Mouse (Mus musculus) heart, embryonic 10.5 days (tissue): ENCODE data around the gene Rpgr. TPM values are rescaled to one million over a fixed set of nuclear protein-coding genes. Genes with fewer than 3 reads are reported as not detected.

ENCODE experiments used
- DNase-seq: peaks from one replicate; pipeline ENCODE4 v3.0.0-alpha.2; 2017; ENCODE audit warnings: low spot score
- H3K27ac ChIP-seq: fragments of 300-500 bp; sonication (generic); 2 replicates; pipeline ENCODE4 v1.5.1; 2016; ENCODE audit warnings: mild to moderate bottlenecking
- H3K27me3 ChIP-seq: fragments of 300-500 bp; sonication (generic); 2 replicates; pipeline ENCODE4 v1.6.1; 2016; ENCODE audit warnings: mild to moderate bottlenecking; ENCODE audit not compliant: poor library complexity, insufficient read depth, severe bottlenecking
- H3K36me3 ChIP-seq: fragments of 300-500 bp; sonication (generic); 2 replicates; pipeline ENCODE4 v1.6.1; 2016; ENCODE audit warnings: mild to moderate bottlenecking, moderate library complexity
- H3K4me1 ChIP-seq: fragments of 300-500 bp; sonication (generic); 2 replicates; pipeline ENCODE4 v1.6.1; 2016; ENCODE audit warnings: mild to moderate bottlenecking
- H3K4me3 ChIP-seq: fragments of 300-500 bp; sonication (generic); 2 replicates; pipeline ENCODE4 v1.5.1; 2016; ENCODE audit warnings: mild to moderate bottlenecking, moderate library complexity
- H3K9me3 ChIP-seq: fragments of 300-500 bp; sonication (generic); 2 replicates; pipeline ENCODE4 v1.6.1; 2016; ENCODE audit warnings: mild to moderate bottlenecking, moderate library complexity
- WGBS: fragments of 180-500 bp; shearing (Covaris S2); methylation state at CpG from one replicate; pipeline ENCODE4 v1.1.7; 2016; 5-methylcytosine and 5-hydroxymethylcytosine counted together
- polyA plus RNA-seq: library from polyadenylated mRNA; unstranded; fragments of >200 nt; fragmentation: Nextera tagmentation; extraction: Ambion mirVana; gene quantifications from 2 replicates; pipeline ENCODE4 v1.2.1, GENCODE M21; 2016

Gene Rpgr
- 13.5 and 14.3 TPM in 2 replicates for polyA plus RNA-seq

DNA sequence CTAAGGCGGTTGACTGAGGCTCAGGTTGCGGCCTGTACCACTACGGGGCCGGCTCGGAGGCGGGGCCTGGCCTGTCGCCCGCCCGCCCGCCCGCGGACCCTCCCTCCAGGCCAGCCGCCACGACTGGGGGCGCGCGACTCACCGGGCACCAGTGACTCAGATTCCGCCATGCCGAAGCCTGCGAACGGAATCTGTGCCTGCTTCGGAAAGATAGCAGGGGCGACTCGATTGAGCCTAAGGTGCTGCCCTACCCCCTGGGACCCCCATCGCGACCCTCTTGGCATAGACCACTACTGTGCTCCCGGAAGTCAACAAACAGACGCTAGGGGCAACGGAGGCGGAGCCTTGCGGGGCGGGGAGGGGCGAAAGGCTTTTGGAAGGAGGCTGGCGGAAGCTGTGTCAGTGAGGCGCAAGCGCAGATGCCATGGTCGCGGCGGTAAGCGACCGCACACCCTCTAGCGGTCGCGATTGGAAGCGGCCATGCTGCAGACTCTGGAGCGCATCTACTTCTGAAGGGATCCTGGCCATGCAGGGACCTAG lies at the start of gene Rpgr:
TSS of gene Rpgr (minus strand) at position 511 of the 540 bp plus-strand sequence.
- Histone ChIP-seq H3K4me3 (peak within 1 kb of the TSS; percentile 63), H3K27me3 (no peaks in the 10 kb centered on the region), H3K4me1 (no peaks in the 10 kb centered on the region), H3K36me3 (no peaks in the 10 kb centered on the region), H3K9me3 (no peaks in the 10 kb centered on the region), H3K27ac (peak within 1 kb of the TSS; percentile 85)
- 11% methylated on average over 46 of the region's 47 CpGs for WGBS
- DNase-seq, result peak; percentile 93

DNA sequence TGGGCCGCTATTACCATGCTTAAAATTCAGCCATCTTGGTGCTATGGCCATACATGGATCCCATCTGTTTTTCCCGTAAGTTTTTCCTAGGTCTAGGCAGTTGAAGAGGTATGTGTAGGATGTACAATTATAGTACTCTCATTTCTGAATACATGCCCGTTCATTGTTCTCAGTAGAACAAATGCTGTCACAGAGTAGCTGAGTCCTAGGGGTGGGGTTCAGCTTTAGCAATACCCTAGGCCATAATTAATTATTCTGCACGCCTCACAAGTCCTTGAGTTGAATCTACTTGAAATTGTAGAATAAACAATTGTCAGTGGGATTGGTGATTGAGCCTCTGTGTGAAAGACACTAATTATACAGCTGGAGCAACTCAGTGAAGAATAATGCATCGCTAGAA lies 41.5 kb upstream of the Rpgr start:
- no peak for DNase-seq
- H3K27ac ChIP-seq, result no peak overlapping the region
- WGBS, result 80% methylated on average over 5 of the region's 5 CpGs
- no peak overlapping the region for H3K4me3 ChIP-seq
- no peaks in the 10 kb centered on the region for H3K36me3 ChIP-seq
- no peaks in the 10 kb centered on the region for H3K9me3 ChIP-seq
- no peaks in the 10 kb centered on the region for H3K27me3 ChIP-seq
- H3K4me1 ChIP-seq, result no peaks in the 10 kb centered on the region

GRCm38 (mm10) chrX:10257774-10258173 lies 41.1 kb upstream of the Rpgr start:
- Histone ChIP-seq H3K36me3 (no peaks in the 10 kb centered on the region), H3K4me1 (no peaks in the 10 kb centered on the region), H3K27ac (no peak overlapping the region), H3K27me3 (no peaks in the 10 kb centered on the region), H3K4me3 (no peak overlapping the region), H3K9me3 (no peaks in the 10 kb centered on the region)
- WGBS, result 72% methylated on average over 1 of the region's 1 CpGs
- no peak for DNase-seq

DNA sequence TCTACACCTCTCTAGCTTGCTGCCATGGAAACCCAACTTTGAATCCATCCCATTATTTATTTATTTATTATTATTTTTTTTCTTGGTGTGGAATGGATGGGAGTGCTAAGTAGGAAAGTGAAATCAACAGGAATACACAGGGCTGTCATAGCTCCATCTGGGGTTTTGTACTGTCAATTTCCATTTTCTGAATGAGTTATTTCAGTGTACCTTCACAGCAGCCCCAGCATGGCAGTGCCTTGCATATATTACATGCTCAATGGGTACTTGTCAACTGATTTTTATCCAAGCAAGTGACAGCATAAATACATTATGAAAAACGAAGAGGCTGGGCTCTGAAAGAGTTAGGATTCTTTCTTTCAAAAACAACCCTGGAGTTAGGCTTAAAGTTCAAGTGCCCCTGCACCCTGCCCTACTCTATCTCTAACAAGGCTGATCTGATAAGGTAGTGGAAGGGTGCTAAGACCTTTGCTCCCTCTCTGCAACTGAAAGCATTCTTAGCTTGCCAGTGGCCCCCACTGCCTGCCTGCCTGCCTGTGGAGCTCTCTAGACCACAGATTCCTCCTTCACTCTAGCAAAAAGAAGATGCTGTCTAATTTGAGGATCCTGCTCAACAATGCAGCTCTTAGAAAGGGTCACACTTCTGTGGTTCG lies 35.3 kb upstream of the Rpgr start, which contains the start of gene Otc:
TSS of gene Otc (plus strand) at position 454 of the 653 bp plus-strand sequence.
- 52% methylated on average over 2 of the region's 2 CpGs for WGBS
- no peaks in the 10 kb centered on the region for H3K4me1 ChIP-seq
- no peak within 1 kb of the TSS for H3K27ac ChIP-seq
- H3K27me3 ChIP-seq, result no peaks in the 10 kb centered on the region
- no peak within 1 kb of the TSS for H3K4me3 ChIP-seq
- no peaks in the 10 kb centered on the region for H3K36me3 ChIP-seq
- no peak for DNase-seq
- H3K9me3 ChIP-seq, result no peaks in the 10 kb centered on the region

GRCm38 (mm10) chrX:10251357-10251756 lies 34.6 kb upstream of the Rpgr start:
- Histone ChIP-seq H3K9me3 (no peaks in the 10 kb centered on the region), H3K4me3 (no peak overlapping the region), H3K4me1 (no peaks in the 10 kb centered on the region), H3K36me3 (no peaks in the 10 kb centered on the region), H3K27me3 (no peaks in the 10 kb centered on the region), H3K27ac (no peak overlapping the region)
- no peak for DNase-seq

DNA sequence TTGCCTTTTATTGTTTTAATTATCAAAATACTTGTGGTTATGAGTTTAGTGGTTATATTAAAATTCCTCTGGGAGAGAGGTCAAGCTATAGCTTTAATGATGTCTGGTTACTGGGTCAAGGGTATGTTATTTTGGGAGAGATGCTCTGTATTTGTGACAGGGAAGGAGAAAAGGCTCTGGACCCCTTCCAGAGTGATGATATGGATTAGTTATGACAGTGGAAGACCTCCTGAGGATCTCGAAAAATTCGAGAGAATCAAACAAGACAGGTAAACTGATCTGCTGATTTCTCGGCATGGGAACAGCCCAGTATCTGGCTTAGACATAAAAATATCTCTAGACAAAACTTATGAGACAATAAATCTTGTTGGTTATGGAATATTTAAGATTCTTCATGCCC lies 27.2 kb upstream of the Rpgr start:
- no peak overlapping the region for H3K4me3 ChIP-seq
- H3K36me3 ChIP-seq, result no peaks in the 10 kb centered on the region
- WGBS, result 65% methylated on average over 3 of the region's 3 CpGs
- no peaks in the 10 kb centered on the region for H3K27me3 ChIP-seq
- no peaks in the 10 kb centered on the region for H3K9me3 ChIP-seq
- no peak for DNase-seq
- H3K27ac ChIP-seq, result no peak overlapping the region
- no peaks in the 10 kb centered on the region for H3K4me1 ChIP-seq

DNA sequence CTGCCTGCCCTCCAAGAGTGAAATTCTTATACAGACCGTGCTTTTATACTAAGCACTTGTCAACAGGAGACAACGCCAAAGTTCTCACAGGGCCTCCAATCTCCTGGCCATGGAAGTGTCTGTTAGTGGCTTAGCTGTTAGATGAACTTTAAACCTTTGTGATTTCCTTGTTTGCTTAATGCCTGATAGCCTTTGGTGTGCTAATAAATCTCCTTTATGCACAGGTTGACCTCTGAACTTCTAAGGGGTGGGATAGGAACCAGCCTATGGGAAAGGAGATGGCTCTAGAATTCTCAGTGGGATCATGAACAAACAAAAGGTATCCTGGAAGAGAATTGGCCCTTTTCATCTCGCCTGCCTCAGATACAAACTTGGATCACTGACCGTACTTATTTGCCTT lies 22.8 kb upstream of the Rpgr start:
- DNase-seq, result no peak
- WGBS, result 66% methylated on average over 4 of the region's 4 CpGs
- no peak overlapping the region for H3K27ac ChIP-seq
- no peaks in the 10 kb centered on the region for H3K36me3 ChIP-seq
- H3K9me3 ChIP-seq, result no peaks in the 10 kb centered on the region
- H3K4me1 ChIP-seq, result no peaks in the 10 kb centered on the region
- H3K4me3 ChIP-seq, result no peak overlapping the region
- H3K27me3 ChIP-seq, result no peaks in the 10 kb centered on the region

- WGBS, result 60% methylated on average over 3 of the region's 3 CpGs
- Histone ChIP-seq H3K36me3 (no peaks in the 10 kb centered on the region), H3K9me3 (no peaks in the 10 kb centered on the region), H3K27me3 (no peaks in the 10 kb centered on the region), H3K4me3 (no peak overlapping the region), H3K4me1 (no peaks in the 10 kb centered on the region), H3K27ac (no peak overlapping the region)
- no peak for DNase-seq
Observed at GRCm38 (mm10) chrX:10234617-10235016, 17.9 kb upstream of the Rpgr start.

- no peaks in the 10 kb centered on the region for H3K27me3 ChIP-seq
- H3K36me3 ChIP-seq, result no peaks in the 10 kb centered on the region
- no peaks in the 10 kb centered on the region for H3K4me1 ChIP-seq
- H3K9me3 ChIP-seq, result no peaks in the 10 kb centered on the region
- H3K27ac ChIP-seq, result no peak overlapping the region
- DNase-seq, result no peak
- H3K4me3 ChIP-seq, result no peak overlapping the region
- 77% methylated on average over 2 of the region's 2 CpGs for WGBS
Observed at GRCm38 (mm10) chrX:10233051-10233450, 16.3 kb upstream of the Rpgr start.

DNA sequence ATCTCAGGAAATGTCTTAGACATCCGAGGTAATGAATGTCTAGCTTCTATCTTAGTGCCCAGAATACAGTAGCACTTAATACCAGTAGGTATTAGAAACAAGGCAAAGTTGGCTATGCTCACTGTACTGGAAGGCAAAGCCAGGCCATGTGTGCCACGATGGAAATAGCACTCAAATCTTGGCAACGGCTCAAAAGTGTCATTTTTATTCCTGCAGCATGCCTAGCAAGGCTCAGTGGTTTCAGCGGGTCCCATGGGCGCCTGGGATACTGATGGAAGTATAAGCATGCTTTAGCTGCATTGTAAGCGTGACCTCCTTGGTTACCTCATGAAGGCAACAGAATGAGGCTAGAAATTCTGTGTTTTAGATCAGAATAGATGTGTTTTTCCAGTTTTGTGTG lies 2.6 kb upstream of the Rpgr start:
- Histone ChIP-seq H3K9me3 (no peaks in the 10 kb centered on the region), H3K36me3 (no peaks in the 10 kb centered on the region), H3K4me1 (no peaks in the 10 kb centered on the region), H3K27ac (no peak overlapping the region), H3K4me3 (no peak overlapping the region), H3K27me3 (no peaks in the 10 kb centered on the region)
- DNase-seq, result no peak
- WGBS, result 63% methylated on average over 6 of the region's 6 CpGs

GRCm38 (mm10) chrX:10215972-10216371 lies 748 bp downstream of the Rpgr start:
- Histone ChIP-seq H3K4me3 (peak overlapping the region; percentile 63), H3K27ac (peak overlapping the region; percentile 85), H3K9me3 (no peaks in the 10 kb centered on the region), H3K27me3 (no peaks in the 10 kb centered on the region), H3K4me1 (no peaks in the 10 kb centered on the region), H3K36me3 (no peaks in the 10 kb centered on the region)
- DNase-seq, result no peak
- WGBS, result 18% methylated on average over 16 of the region's 16 CpGs

- Histone ChIP-seq H3K4me1 (no peaks in the 10 kb centered on the region), H3K4me3 (no peak overlapping the region), H3K27me3 (no peaks in the 10 kb centered on the region), H3K27ac (no peak overlapping the region), H3K9me3 (no peaks in the 10 kb centered on the region), H3K36me3 (peaks cover 4% of the 10 kb centered on the region; the same call in 1 of the 2 replicates)
- DNase-seq, result no peak
- 72% methylated on average over 5 of the region's 5 CpGs for WGBS
Observed at GRCm38 (mm10) chrX:10205937-10206336, 10.8 kb downstream of the Rpgr start.

GRCm38 (mm10) chrX:10201289-10201688 lies 15.4 kb downstream of the Rpgr start:
- 18% methylated on average over 2 of the region's 2 CpGs for WGBS
- no peak overlapping the region for H3K4me3 ChIP-seq
- no peaks in the 10 kb centered on the region for H3K4me1 ChIP-seq
- H3K27me3 ChIP-seq, result no peaks in the 10 kb centered on the region
- no peak for DNase-seq
- H3K27ac ChIP-seq, result no peak overlapping the region
- no peaks in the 10 kb centered on the region for H3K9me3 ChIP-seq
- H3K36me3 ChIP-seq, result peaks cover 4% of the 10 kb centered on the region; the same call in 1 of the 2 replicates

DNA sequence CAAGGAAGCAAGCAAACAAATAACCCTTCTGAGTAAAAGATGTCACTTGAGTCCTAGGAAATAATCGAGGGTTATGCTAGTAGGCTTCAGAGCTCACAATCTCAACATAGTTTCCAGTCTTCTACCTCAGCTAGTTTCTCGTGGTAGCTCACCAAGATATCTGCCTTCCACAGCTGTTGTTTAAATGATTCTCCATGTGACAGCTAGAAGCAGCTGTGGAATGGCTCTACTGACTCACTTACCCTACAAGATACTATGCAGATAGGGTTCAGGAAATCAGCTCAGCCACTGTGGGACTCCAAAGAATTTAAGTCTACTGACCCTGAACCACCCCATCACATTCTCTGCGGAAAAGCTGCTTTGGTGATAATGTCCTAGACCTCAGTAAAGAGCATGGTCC lies 64.3 kb downstream of the Rpgr start:
- WGBS, result 64% methylated on average over 3 of the region's 3 CpGs
- H3K4me3 ChIP-seq, result no peak overlapping the region
- no peaks in the 10 kb centered on the region for H3K9me3 ChIP-seq
- H3K4me1 ChIP-seq, result no peaks in the 10 kb centered on the region
- no peak for DNase-seq
- no peaks in the 10 kb centered on the region for H3K36me3 ChIP-seq
- no peak overlapping the region for H3K27ac ChIP-seq
- H3K27me3 ChIP-seq, result no peaks in the 10 kb centered on the region
